Mouse (Mus musculus) brain, embryonic 14.5 days (tissue): ENCODE measurements around the gene Pbx2. TPM values are rescaled to one million over a fixed set of nuclear protein-coding genes. Genes with fewer than 3 reads are reported as not detected.

Experiments used
- DNase-seq: peaks from one replicate; pipeline ENCODE4 v3.0.0-alpha.2; 2011; ENCODE audit warnings: low read depth
- CTCF ChIP-seq: fragments of 200-500 bp; IDR thresholded peaks from 2 replicates; pipeline ENCODE4 v1.5.1; 2012; ENCODE audit warnings: inconsistent platforms, mild to moderate bottlenecking, moderate library complexity, borderline replicate concordance; ENCODE audit not compliant: insufficient read depth, insufficient read length; ENCODE audit errors: extremely low read depth
- POLR2A ChIP-seq: fragments of 200-500 bp; IDR thresholded peaks from 2 replicates; pipeline ENCODE4 v1.6.1; 2012; ENCODE audit warnings: mild to moderate bottlenecking, inconsistent platforms, borderline replicate concordance; ENCODE audit not compliant: poor library complexity, insufficient read depth, insufficient read length, severe bottlenecking; ENCODE audit errors: extremely low read depth
- polyA plus RNA-seq: library from polyadenylated mRNA; depleted of rRNA; stranded (reverse); fragments of >200 nt; gene quantifications from 2 replicates; pipeline ENCODE4 v1.2.3, GENCODE M21; 2012

The Pbx2 gene
- polyA plus RNA-seq, 1 experiment, result 115 TPM

DNA sequence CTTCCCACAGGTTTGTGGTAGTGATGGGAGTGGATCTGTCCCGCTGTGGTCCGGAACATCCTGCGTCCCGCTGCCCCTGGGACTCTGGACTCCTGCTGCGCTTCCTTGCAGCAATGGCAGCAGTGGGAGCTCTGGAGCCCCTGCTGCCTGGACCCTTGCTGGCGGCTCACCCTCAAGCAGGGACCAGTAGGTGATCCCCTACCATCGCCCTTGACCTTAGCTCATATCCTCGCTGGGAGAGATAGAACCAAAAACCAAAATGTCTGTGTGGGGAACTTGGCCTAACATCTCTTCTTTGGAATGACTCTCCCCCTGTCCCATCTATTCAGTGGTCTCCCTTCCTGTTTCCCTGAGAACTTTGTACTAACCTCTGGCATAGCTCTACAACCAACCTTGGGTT lies 7.2 kb upstream of the Pbx2 start:
- TF ChIP-seq CTCF, result no peak
- TF ChIP-seq POLR2A, result no peak
- DNase-seq, result no peak

DNA sequence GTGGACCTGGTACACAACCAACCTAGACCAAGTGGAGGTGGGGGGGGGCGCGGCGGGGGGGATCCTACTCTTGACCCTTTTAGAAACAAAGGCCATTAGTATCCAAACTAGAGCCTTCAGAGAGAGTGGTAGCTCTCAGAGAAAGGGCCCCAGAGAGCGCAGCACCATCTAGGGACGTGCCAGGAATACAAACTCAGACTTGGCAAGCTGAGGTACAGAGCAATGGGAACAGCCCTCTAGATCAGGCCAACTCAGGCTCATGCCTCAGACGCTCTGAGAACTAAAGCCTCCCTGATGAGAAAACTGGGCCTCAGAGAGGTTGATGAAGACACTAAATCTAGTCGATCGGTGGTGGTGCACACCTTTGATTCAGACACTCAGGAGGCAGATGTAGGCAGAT lies 5.9 kb upstream of the Pbx2 start:
- TF ChIP-seq POLR2A, result no peak
- TF ChIP-seq CTCF, result no peak
- no peak for DNase-seq

GRCm38 (mm10) chr17:34585877-34586771 lies 4.9 kb upstream of the Pbx2 start:
- DNase-seq, result peak; percentile 64
- no peak for TF ChIP-seq CTCF
- no peak for TF ChIP-seq POLR2A

DNA sequence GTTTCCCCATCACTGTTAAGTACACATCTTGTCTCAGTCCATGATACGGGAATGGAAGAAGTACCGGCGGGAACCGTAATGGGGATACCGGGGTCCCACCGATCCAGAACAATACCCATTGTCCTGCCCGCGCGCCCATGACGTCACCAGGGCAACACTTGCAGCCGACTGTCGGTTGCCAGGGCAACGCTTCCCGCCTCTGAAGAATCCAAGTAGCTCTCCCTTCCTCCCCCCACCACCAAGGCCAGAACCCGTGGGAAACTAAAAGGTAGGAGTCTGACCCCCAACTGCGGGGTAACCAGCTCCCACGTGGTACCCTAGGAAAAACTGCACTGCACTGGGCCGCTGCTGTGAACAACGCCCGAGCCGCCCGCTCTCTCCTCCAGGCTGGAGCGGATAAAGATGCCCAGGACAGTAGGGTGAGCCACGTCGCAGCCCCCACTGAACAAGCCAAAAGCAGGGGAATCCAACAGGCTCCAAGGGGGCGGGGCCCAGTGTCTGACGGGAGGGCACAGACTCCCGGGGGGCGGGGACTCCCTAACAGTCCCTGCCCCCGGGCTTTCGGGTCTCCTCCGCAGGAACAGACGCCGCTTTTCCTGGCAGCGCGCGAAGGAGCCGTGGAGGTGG lies 4.2 kb upstream of the Pbx2 start:
- peak; percentile 97 for DNase-seq
- TF ChIP-seq CTCF (no peak), POLR2A (no peak)

- peak; percentile 98 for DNase-seq
- peak; percentile 88 for TF ChIP-seq POLR2A
- no peak for TF ChIP-seq CTCF
Observed at GRCm38 (mm10) chr17:34587423-34587811, 3.6 kb upstream of the Pbx2 start.

DNA sequence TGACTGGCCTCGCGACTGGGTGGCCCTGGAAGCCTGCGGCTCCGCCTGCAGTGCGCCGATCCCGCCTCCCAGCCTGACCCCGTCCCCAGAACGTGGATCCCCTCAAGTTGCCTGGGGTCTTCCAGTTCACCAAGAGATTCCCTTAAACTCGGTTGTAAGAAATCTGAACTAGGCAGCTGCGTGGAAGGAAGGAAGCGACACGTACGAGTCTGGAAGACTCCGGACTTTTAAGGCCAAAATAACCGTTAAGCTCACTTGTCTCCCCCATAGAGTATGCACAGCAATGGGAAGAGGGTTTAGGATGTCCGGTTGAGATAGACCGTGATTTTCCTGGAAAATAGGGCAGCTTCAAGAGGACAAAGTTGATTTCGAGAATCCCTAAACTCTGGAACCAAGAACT lies 3.3 kb upstream of the Pbx2 start:
- DNase-seq, result no peak
- TF ChIP-seq POLR2A, result no peak
- no peak for TF ChIP-seq CTCF

DNA sequence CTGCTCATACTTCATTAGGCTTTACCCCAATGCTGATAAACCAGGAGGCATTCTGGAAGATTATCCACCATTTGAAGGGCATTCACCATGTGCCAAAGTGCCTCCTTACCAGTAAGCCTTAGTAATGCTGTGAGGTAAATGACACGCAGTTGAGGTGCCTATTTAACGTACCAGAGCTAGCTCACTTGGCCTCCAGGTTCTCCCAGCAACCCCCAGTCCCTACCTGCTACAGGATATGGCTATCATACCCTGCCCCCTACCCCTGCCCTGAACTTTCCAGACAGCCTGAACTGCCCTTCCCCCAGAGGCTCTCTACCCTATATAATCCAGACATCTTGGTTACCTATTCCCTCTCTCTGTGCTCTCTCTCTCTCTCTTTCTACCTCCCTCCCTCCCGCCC lies 2.3 kb upstream of the Pbx2 start:
- TF ChIP-seq POLR2A (no peak), CTCF (no peak)
- DNase-seq, result no peak

DNA sequence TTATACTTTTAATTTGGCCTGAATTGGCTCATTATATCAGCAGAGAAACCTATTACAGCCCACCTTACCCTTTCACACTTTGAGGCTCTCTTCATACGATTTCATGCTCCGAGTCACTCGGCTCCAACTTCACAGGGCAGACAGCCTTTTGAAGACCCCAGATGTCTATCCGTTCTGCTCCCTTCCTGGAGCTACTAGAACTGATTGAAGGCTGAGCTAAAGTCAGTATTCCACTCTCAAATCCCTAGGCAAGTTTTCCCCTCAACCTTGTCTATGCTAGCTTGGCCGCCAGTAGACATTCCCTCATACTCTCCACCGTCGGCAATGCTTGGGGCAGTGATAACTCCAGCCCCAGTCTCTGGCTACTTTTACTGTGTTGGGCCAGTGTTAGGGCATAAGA lies 1.9 kb upstream of the Pbx2 start:
- TF ChIP-seq CTCF (no peak), POLR2A (no peak)
- DNase-seq, result no peak

DNA sequence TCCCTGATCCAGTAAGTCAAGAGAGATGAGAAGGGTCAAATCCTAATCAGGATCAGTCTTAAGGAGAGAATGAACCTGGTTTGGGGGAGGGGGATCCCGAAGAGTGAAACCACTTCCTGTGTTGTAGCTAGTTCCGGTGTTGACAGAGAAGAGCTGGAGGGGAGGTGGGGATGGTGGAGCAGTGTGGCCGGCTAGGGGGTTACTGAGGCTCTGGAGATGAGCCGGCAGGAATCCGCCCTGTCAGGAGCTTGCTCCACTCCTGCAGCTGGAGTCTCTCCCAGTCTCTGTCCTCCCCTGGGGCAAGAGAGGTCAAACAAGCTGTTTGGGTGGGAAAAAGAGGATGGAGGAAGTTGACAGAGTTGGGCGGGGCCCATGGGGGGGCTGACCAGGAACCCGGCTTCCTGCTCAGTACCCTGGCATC lies 1.4 kb upstream of the Pbx2 start, which contains the start of gene Gpsm3:
TSS of gene Gpsm3 (plus strand) at position 126 of the 421 bp plus-strand sequence.
- TF ChIP-seq POLR2A (no peak), CTCF (no peak)

GRCm38 (mm10) chr17:34590154-34590987 lies 695 bp upstream of the Pbx2 start:
- TF ChIP-seq POLR2A, result no peak
- TF ChIP-seq CTCF, result no peak
- no peak for DNase-seq

More for the DNA sequence above, 1.4 kb upstream of the Pbx2 start, which contains the start of gene Gpsm3:
- DNase-seq, result no peak

DNA sequence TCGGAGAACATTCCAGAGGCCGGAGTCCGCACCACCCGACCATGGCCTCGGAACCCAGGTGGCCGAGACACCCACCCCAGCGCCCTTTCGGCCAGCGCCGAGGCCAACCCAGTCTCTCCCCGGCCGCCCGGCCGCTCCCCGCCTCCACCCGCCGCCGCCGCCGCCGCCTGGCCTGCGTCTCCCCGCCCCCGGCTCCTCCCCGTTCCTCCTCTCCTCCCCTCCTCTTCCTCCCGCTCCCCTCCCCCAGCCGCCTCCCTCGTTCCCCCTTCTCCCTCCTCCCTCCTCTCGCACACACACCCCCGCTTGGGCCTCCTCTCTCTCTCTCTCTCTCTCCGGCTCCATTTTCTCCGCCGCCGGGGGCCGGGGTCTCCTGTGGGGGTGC lies 919 bp downstream of the Pbx2 start:
- peak; percentile 97 for DNase-seq
- peak; percentile 90 for TF ChIP-seq POLR2A
- no peak for TF ChIP-seq CTCF

- peak; percentile 62 for DNase-seq
- TF ChIP-seq CTCF (no peak), POLR2A (no peak)
Observed at GRCm38 (mm10) chr17:34592581-34593549, 1.8 kb downstream of the Pbx2 start.
